In the genomic region with DNA sequence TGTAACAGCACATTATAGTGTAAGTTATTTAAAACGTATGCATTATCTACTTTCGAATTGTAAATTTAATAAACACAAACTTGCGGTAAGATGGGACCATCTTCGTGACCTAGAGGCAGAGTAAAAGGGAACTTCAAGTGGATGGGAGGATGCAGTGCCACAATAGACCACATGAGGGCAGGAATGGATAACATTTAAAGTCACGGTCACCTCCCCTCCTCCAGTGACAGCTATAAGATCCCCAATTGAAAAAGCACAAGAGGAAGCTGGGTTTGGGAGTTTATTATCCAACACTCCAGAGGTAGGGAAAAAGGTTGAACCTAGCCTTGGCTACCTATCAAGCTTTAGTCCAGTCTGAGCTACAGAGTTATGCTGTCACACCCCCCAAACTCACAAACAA, we compare ENCODE assay signal across 9 mouse cellular contexts. TPM values are rescaled to one million over a fixed set of nuclear protein-coding genes. Genes with fewer than 3 reads are reported as not detected.
DNase-seq lines count a peak whose midpoint lies in the region; ATAC-seq and TF ChIP-seq lines count a peak whose summit lies in the region.
"Had no signal": no experiment of that assay in that cellular context is flagged by ENCODE, and none has a peak within 500 bp of the region (broad histone marks: within the 10 kb centered on the region; RNA-seq: fewer than 3 reads in every experiment).

No protein-coding gene starts in this region.

- no peak overlapping the region for H3K4me2 ChIP-seq in hindbrain, embryonic 11.5 days (replicated peaks; ENCODE audit: low read depth, low read length)
- no peak overlapping the region for H3K4me2 ChIP-seq in hindbrain, embryonic 12.5 days (replicated peaks)
- H3K4me2 ChIP-seq: lung, embryonic 15.5 days had no signal

- H3K36me3 ChIP-seq in hindbrain, embryonic 11.5 days (ENCODE audit: control insufficient read depth, insufficient read depth, low read length) = no peaks in the 10 kb centered on the region
- H3K36me3 ChIP-seq in hindbrain, embryonic 12.5 days = 0 out of 2 replicates have a peak, but pooled peaks cover 1% of the 10 kb centered on the region
- H3K36me3 ChIP-seq in spleen, adult 2 months (ENCODE audit: control insufficient read depth, insufficient read depth, low read length) = peaks cover 5% of the 10 kb centered on the region

- TF ChIP-seq POLR2A in spleen, adult 2 months (IDR thresholded peaks at IDR 0.05; ENCODE audit: low read depth, low read length) = no peak

- intact Hi-C loops in gastrocnemius, adult 2 months (cut with DNase I) = loop anchor here (10.0 kb wide), 1 partner anchor 1149 kb away; no protein-coding TSS in a partner anchor

- peak; percentile 69 for TF ChIP-seq CTCF in gastrocnemius, adult 2 months (IDR thresholded peaks at IDR 0.05)
- TF ChIP-seq CTCF in layer of hippocampus, adult 2 months (conservative IDR thresholded peaks at IDR 0.05) = peak; percentile 83
- TF ChIP-seq CTCF in spleen, adult 2 months (IDR thresholded peaks at IDR 0.05; ENCODE audit: extremely low read depth, insufficient read depth, insufficient read length, insufficient replicate concordance) = peak; percentile 23; the same call in 1 of the 2 replicates

- WGBS in hindbrain, embryonic 11.5 days = 41% methylated on average over 5 of the region's 5 CpGs
- WGBS in hindbrain, embryonic 12.5 days = 34% methylated on average over 5 of the region's 5 CpGs
- WGBS in spleen, adult 2 months = 28% methylated on average over 5 of the region's 5 CpGs

- peak; percentile 67 for DNase-seq in hindbrain, embryonic 11.5 days (ENCODE audit: low spot score)
- DNase-seq in MN1 (ENCODE audit: low spot score) = peak; percentile 51
- peak; percentile 46 to 69 for DNase-seq in cerebellum, postnatal 25 days
- DNase-seq in gastrocnemius, adult 2 months = peak; percentile 49
- peak; percentile 11 to 53 for DNase-seq in layer of hippocampus, adult 2 months (ENCODE audit: low spot score in 2 of 2)
- peak; percentile 75 for DNase-seq in lung, postnatal 36 days
- peak; percentile 9 to 52 for DNase-seq in spleen, adult 2 months (ENCODE audit: low read depth in 1 of 2, low spot score in 2 of 2)

- no peak overlapping the region for H3K9ac ChIP-seq in hindbrain, embryonic 11.5 days (ENCODE audit: low read depth, low read length)
- no peak overlapping the region for H3K9ac ChIP-seq in hindbrain, embryonic 12.5 days
- H3K9ac ChIP-seq: lung, embryonic 15.5 days had no signal

- H3K4me3 ChIP-seq in hindbrain, embryonic 11.5 days (ENCODE audit: low read depth, low read length) = no peak overlapping the region
- H3K4me3 ChIP-seq in hindbrain, embryonic 12.5 days = no peak overlapping the region
- H3K4me3 ChIP-seq in gastrocnemius, adult 2 months = no peak overlapping the region
- no peak overlapping the region for H3K4me3 ChIP-seq in layer of hippocampus, adult 2 months
- no peak overlapping the region for H3K4me3 ChIP-seq in spleen, adult 2 months (ENCODE audit: extremely low read depth, insufficient read depth, insufficient read length)
- H3K4me3 ChIP-seq: lung, embryonic 15.5 days had no signal

- ATAC-seq in hindbrain, embryonic 11.5 days (ENCODE audit: low FRiP score) = no peak
- no peak for ATAC-seq in hindbrain, embryonic 12.5 days (ENCODE audit: low FRiP score)

- H3K9me3 ChIP-seq in hindbrain, embryonic 11.5 days (ENCODE audit: control insufficient read depth, low read length) = no peaks in the 10 kb centered on the region
- H3K9me3 ChIP-seq in hindbrain, embryonic 12.5 days (replicated peaks) = no peaks in the 10 kb centered on the region
- H3K9me3 ChIP-seq: lung, embryonic 15.5 days had no signal

- H3K27me3 ChIP-seq in hindbrain, embryonic 11.5 days (ENCODE audit: control insufficient read depth, insufficient read depth, low read length) = no peaks in the 10 kb centered on the region
- H3K27me3 ChIP-seq in hindbrain, embryonic 12.5 days = no peaks in the 10 kb centered on the region
- H3K27me3 ChIP-seq in spleen, adult 2 months (ENCODE audit: control insufficient read depth, insufficient read depth, low read length) = no peaks in the 10 kb centered on the region
- H3K27me3 ChIP-seq: lung, embryonic 15.5 days had no signal

- no peak overlapping the region for H3K27ac ChIP-seq in hindbrain, embryonic 11.5 days (ENCODE audit: low read depth, low read length)
- no peak overlapping the region for H3K27ac ChIP-seq in hindbrain, embryonic 12.5 days
- H3K27ac ChIP-seq in gastrocnemius, adult 2 months = no peak overlapping the region
- H3K27ac ChIP-seq in layer of hippocampus, adult 2 months = no peak overlapping the region
- no peak overlapping the region for H3K27ac ChIP-seq in spleen, adult 2 months (ENCODE audit: insufficient read depth, low read length)
- H3K27ac ChIP-seq: lung, embryonic 15.5 days had no signal

- H3K4me1 ChIP-seq in hindbrain, embryonic 11.5 days (replicated peaks; ENCODE audit: control insufficient read depth, insufficient read depth, low read length) = no peaks in the 10 kb centered on the region
- no peaks in the 10 kb centered on the region for H3K4me1 ChIP-seq in hindbrain, embryonic 12.5 days
- H3K4me1 ChIP-seq in spleen, adult 2 months (ENCODE audit: control insufficient read depth, insufficient read depth, insufficient read length) = no peaks in the 10 kb centered on the region
- H3K4me1 ChIP-seq: lung, embryonic 15.5 days had no signal

RNA-seq across cellular contexts. Expression of a gene that starts 14.7 kb away (rescaled TPM):
- 87.6 and 91.8 TPM in 2 replicates for polyA plus RNA-seq in hindbrain, embryonic 11.5 days (2014; fragmentation: Nextera tagmentation; extraction: Ambion mirVana)
- 95.1 and 96.2 TPM in 2 replicates for polyA plus RNA-seq in hindbrain, embryonic 12.5 days (2016; fragmentation: Nextera tagmentation; extraction: Ambion mirVana)
- 1 to 10 TPM; 5.5 to 7.6 TPM for total RNA-seq in gastrocnemius, adult 2 months (2021)
- total RNA-seq in layer of hippocampus, adult 2 months (2021) = 10 to 100 TPM; 52.8 to 57.9 TPM
- polyA plus RNA-seq in spleen, adult 2 months (2012; rRNA removed) = 8.9 and 11.0 TPM in 2 replicates

RNA-seq across cellular contexts. Expression of a gene that starts 27.4 kb away (rescaled TPM):
- polyA plus RNA-seq in hindbrain, embryonic 11.5 days (2014; fragmentation: Nextera tagmentation; extraction: Ambion mirVana) = 35.7 and 40.1 TPM in 2 replicates
- 39.0 and 43.0 TPM in 2 replicates for polyA plus RNA-seq in hindbrain, embryonic 12.5 days (2016; fragmentation: Nextera tagmentation; extraction: Ambion mirVana)
- total RNA-seq in gastrocnemius, adult 2 months (2021) = 10 to 100 TPM; 23.6 to 27.1 TPM
- total RNA-seq in layer of hippocampus, adult 2 months (2021) = 10 to 100 TPM; 31.1 to 33.6 TPM
- 3.7 and 5.0 TPM in 2 replicates for polyA plus RNA-seq in spleen, adult 2 months (2012; rRNA removed)

RNA-seq across cellular contexts. Expression of a gene that starts 48.7 kb away (rescaled TPM):
- 0.47 TPM in 1 of 2 replicates, not detected in the other for polyA plus RNA-seq in hindbrain, embryonic 11.5 days (2014; fragmentation: Nextera tagmentation; extraction: Ambion mirVana)
- polyA plus RNA-seq in hindbrain, embryonic 12.5 days (2016; fragmentation: Nextera tagmentation; extraction: Ambion mirVana) = 0.68 TPM in 1 of 2 replicates, not detected in the other
- not detected for total RNA-seq in gastrocnemius, adult 2 months (2021)
- total RNA-seq in layer of hippocampus, adult 2 months (2021) = not detected
- polyA plus RNA-seq in spleen, adult 2 months (2012; rRNA removed) = not detected in 2 replicates

Comparison
In these comparisons a context has a peak if more than half of its experiments do, and no peak if none do; other contexts are left out.
1. CTCF ChIP-seq: peak in every context shown above with its lines; median percentile 83 in layer of hippocampus, adult 2 months; 69 in gastrocnemius, adult 2 months; 23 in spleen, adult 2 months.